Mouse (Mus musculus) E14TG2a.4 (cell line): ENCODE data around the gene Chd3.

Source experiments
- CTCF ChIP-seq: conservative IDR thresholded peaks from 2 replicates; pipeline ENCODE4 v1.5.1; 2014; ENCODE audit warnings: low read length
- NANOG ChIP-seq: IDR thresholded peaks from 2 replicates; pipeline ENCODE4 v1.6.1; 2014; ENCODE audit warnings: borderline replicate concordance, low read length, mixed read lengths
- POU5F1 ChIP-seq: IDR thresholded peaks from 2 replicates; pipeline ENCODE4 v1.6.1; 2014; ENCODE audit warnings: low read length, borderline replicate concordance

DNA sequence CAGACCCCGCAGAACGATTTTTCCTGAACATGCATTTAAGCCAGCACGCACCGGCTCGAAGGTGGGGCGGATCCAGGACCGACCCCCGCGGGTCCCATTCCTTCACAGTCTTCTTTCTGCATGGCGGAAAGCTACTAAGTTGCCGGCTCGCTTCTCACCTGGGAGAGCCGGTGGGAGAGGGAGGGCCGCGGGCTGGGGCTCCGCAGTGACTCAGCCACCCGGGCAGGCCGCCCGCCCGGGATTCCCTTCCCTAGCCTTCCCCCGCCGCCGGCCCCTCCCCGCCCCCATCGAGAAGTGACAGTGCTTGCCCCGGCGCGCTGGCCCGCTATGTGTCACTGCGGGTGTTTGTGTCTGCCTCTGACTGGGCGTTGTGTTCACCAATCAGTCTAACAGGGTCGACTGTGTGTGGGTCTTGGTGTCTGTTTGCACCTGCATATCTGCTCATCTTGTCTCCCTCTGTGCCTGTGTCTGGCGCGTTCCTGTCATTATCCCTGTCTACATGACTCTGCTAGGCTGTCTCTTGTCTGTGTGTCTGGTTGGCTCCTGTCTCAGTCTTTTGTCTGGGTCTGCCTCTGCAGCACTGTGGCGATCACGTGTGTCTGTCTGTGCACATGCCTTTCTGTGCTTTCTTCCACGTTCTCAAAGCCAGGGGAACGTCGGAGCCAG, 42.5 kb upstream of the Chd3 start:
- no peak for TF ChIP-seq CTCF
- TF ChIP-seq POU5F1 = no peak
- no peak for TF ChIP-seq NANOG
